Mouse (Mus musculus) limb, embryonic 14.5 days (tissue): ENCODE data around the gene Lrch4. TPM values are rescaled to one million over a fixed set of nuclear protein-coding genes. Genes with fewer than 3 reads are reported as not detected.
"Not testable (repeated sequence)": the region's sequence is repeated elsewhere in the genome, so short reads cannot be mapped to it uniquely, and the experiment has no call there.

Source experiments
- ATAC-seq: fragments of 200-750 bp; cut with Nextera tagmentation; 2 replicates; pipeline ENCODE4 v1.8.0; 2017; ENCODE audit warnings: low read depth, moderate number of reproducible peaks, moderate TSS enrichment; ENCODE audit not compliant: low FRiP score
- DNase-seq: peaks from one replicate; pipeline ENCODE4 v3.0.0-alpha.2; 2015; ENCODE audit warnings: low spot score
- H3K27ac ChIP-seq: fragments of 300-500 bp; sonication (generic); replicated peaks from 2 replicates; pipeline ENCODE4 v1.5.1; 2014; ENCODE audit warnings: low read depth, mild to moderate bottlenecking, low read length, moderate library complexity, mixed read lengths
- H3K27me3 ChIP-seq: fragments of 300-500 bp; sonication (generic); 2 replicates; pipeline ENCODE4 v1.6.1; 2014; ENCODE audit warnings: low read length, mixed read lengths; ENCODE audit not compliant: control insufficient read depth, insufficient read depth
- H3K36me3 ChIP-seq: fragments of 300-500 bp; sonication (generic); 2 replicates; pipeline ENCODE4 v1.6.1; 2014; ENCODE audit warnings: mild to moderate bottlenecking, low read length, moderate library complexity, mixed read lengths; ENCODE audit not compliant: control insufficient read depth, insufficient read depth
- H3K4me1 ChIP-seq: fragments of 300-500 bp; sonication (generic); 2 replicates; pipeline ENCODE4 v1.6.1; 2014; ENCODE audit warnings: antibody characterized with exemption, low read length, mixed read lengths; ENCODE audit not compliant: control insufficient read depth, insufficient read depth
- H3K4me2 ChIP-seq: fragments of 300-500 bp; sonication (generic); replicated peaks from 2 replicates; pipeline ENCODE4 v1.6.1; 2014; ENCODE audit warnings: low read depth, mild to moderate bottlenecking, low read length, moderate library complexity; ENCODE audit not compliant: severe bottlenecking
- H3K4me3 ChIP-seq: fragments of 300-500 bp; sonication (generic); replicated peaks from 2 replicates; pipeline ENCODE4 v1.5.1; 2014; ENCODE audit warnings: low read length
- H3K9ac ChIP-seq: fragments of 300-500 bp; sonication (generic); 2 replicates; pipeline ENCODE4 v1.6.1; 2014; ENCODE audit warnings: mild to moderate bottlenecking, low read depth, low read length, moderate library complexity; ENCODE audit not compliant: severe bottlenecking
- H3K9me3 ChIP-seq: fragments of 300-500 bp; sonication (generic); 2 replicates; pipeline ENCODE4 v1.6.1; 2016; ENCODE audit warnings: low read length; ENCODE audit not compliant: control insufficient read depth
- POLR2A ChIP-seq: fragments of 200-500 bp; IDR thresholded peaks from 2 replicates; pipeline ENCODE4 v1.8.0; 2012; ENCODE audit warnings: inconsistent platforms, mild to moderate bottlenecking, moderate library complexity, borderline replicate concordance; ENCODE audit not compliant: insufficient read depth, insufficient read length; ENCODE audit errors: extremely low read depth
- WGBS: fragments of 180-500 bp; shearing (Covaris S2); extraction: QIAGEN DNeasy Blood & Tissue Kit; methylation state at CpG from one replicate; pipeline ENCODE4 v1.1.7; 2014; 5-methylcytosine and 5-hydroxymethylcytosine counted together
- polyA plus RNA-seq, 2 experiments: library from polyadenylated mRNA; depleted of rRNA in 1 of 2; stranded (reverse) in 1 of 2; unstranded in 1 of 2; fragments of >200 nt; fragmentation: Nextera tagmentation in 1 of 2; extraction: Ambion mirVana in 1 of 2; gene quantifications; 2 replicates each; pipeline versions ENCODE4 v1.2.1 to v1.2.3; 2012 to 2014

Lrch4 gene
- polyA plus RNA-seq, 2 experiments: 25.0 to 37.1 TPM

- no peak for ATAC-seq
These were observed 15.8 kb upstream of the Lrch4 start for GRCm38 (mm10) chr5:137613076-137613475.

GRCm38 (mm10) chr5:137613550-137613949 lies 15.4 kb upstream of the Lrch4 start, which contains the start of gene Pcolce:
Pcolce (minus strand) TSS chr5:137613784.
- no peak for DNase-seq
- Histone ChIP-seq H3K4me1 (peaks cover 45% of the 10 kb centered on the region), H3K27ac (no peak within 1 kb of the TSS), H3K27me3 (no peaks in the 10 kb centered on the region), H3K9me3 (no peaks in the 10 kb centered on the region), H3K36me3 (no peaks in the 10 kb centered on the region), H3K9ac (no peak within 1 kb of the TSS), H3K4me3 (no peak within 1 kb of the TSS), H3K4me2 (no peak within 1 kb of the TSS)
- ATAC-seq: no peak
- no peak for TF ChIP-seq POLR2A
- WGBS: 53% methylated on average over 11 of the region's 11 CpGs

More at GRCm38 (mm10) chr5:137613076-137613475, 15.8 kb upstream of the Lrch4 start:
- no peak overlapping the region for H3K4me3 ChIP-seq
- H3K27me3 ChIP-seq: no peaks in the 10 kb centered on the region
- H3K27ac ChIP-seq: no peak overlapping the region
- no peaks in the 10 kb centered on the region for H3K9me3 ChIP-seq
- no peak for DNase-seq
- WGBS: 69% methylated on average over 5 of the region's 5 CpGs
- H3K9ac ChIP-seq: no peak overlapping the region
- H3K4me2 ChIP-seq: no peak overlapping the region
- H3K36me3 ChIP-seq: no peaks in the 10 kb centered on the region
- no peak for TF ChIP-seq POLR2A
- H3K4me1 ChIP-seq: peaks cover 50% of the 10 kb centered on the region

GRCm38 (mm10) chr5:137614921-137615320 lies 14.0 kb upstream of the Lrch4 start:
- not testable (repeated sequence) for ATAC-seq, H3K4me3 ChIP-seq, H3K9ac ChIP-seq, DNase-seq, H3K9me3 ChIP-seq, H3K27me3 ChIP-seq, H3K36me3 ChIP-seq, H3K4me2 ChIP-seq, H3K27ac ChIP-seq
- peaks cover 31% of the 10 kb centered on the region for H3K4me1 ChIP-seq
- WGBS: 88% methylated on average over 2 of the region's 2 CpGs

GRCm38 (mm10) chr5:137615347-137615746 lies 13.6 kb upstream of the Lrch4 start:
- Histone ChIP-seq H3K27ac (no peak overlapping the region), H3K9ac (no peak overlapping the region), H3K4me2 (no peak overlapping the region), H3K4me1 (peaks cover 27% of the 10 kb centered on the region), H3K4me3 (no peak overlapping the region), H3K36me3 (no peaks in the 10 kb centered on the region), H3K27me3 (no peaks in the 10 kb centered on the region), H3K9me3 (no peaks in the 10 kb centered on the region)
- TF ChIP-seq POLR2A: no peak
- 94% methylated on average over 7 of the region's 7 CpGs for WGBS
- DNase-seq (no peak), ATAC-seq (no peak)

GRCm38 (mm10) chr5:137623937-137624530 lies 4.9 kb upstream of the Lrch4 start:
- no peak overlapping the region for H3K4me3 ChIP-seq
- H3K27me3 ChIP-seq: no peaks in the 10 kb centered on the region
- no peak for DNase-seq
- H3K36me3 ChIP-seq: no peaks in the 10 kb centered on the region
- no peak overlapping the region for H3K9ac ChIP-seq
- H3K27ac ChIP-seq: no peak overlapping the region
- no peak overlapping the region for H3K4me2 ChIP-seq
- H3K9me3 ChIP-seq: no peaks in the 10 kb centered on the region
- H3K4me1 ChIP-seq: peaks cover 4% of the 10 kb centered on the region; the same call in 1 of the 2 replicates
- no peak for ATAC-seq
- 85% methylated on average over 11 of the region's 11 CpGs for WGBS
- TF ChIP-seq POLR2A: no peak

- peaks cover 8% of the 10 kb centered on the region for H3K36me3 ChIP-seq
- WGBS: under 1% methylated on average over 9 of the region's 9 CpGs
- H3K9me3 ChIP-seq: no peaks in the 10 kb centered on the region
- H3K27ac ChIP-seq: peak overlapping the region; percentile 86
- H3K27me3 ChIP-seq: no peaks in the 10 kb centered on the region
- TF ChIP-seq POLR2A: no peak
- ATAC-seq (no peak), DNase-seq (no peak)
- peak overlapping the region; percentile 77 for H3K4me2 ChIP-seq
- peaks cover 16% of the 10 kb centered on the region for H3K4me1 ChIP-seq
- H3K9ac ChIP-seq: peak overlapping the region; percentile 56
- peak overlapping the region; percentile 98 for H3K4me3 ChIP-seq
These were observed 930 bp upstream of the Lrch4 start for GRCm38 (mm10) chr5:137627991-137628390.
